8 mouse cellular contexts compared by ENCODE assay signal in genomic region chr11:103051249-103051691, GRCm38 (mm10). TPM values are rescaled to one million over a fixed set of nuclear protein-coding genes. Genes with fewer than 3 reads are reported as not detected.
DNase-seq lines count a peak whose midpoint lies in the region; ATAC-seq and TF ChIP-seq lines count a peak whose summit lies in the region.
"Had no signal": no experiment of that assay in that cellular context is flagged by ENCODE, and none has a peak within 500 bp of the region (broad histone marks: within the 10 kb centered on the region; RNA-seq: fewer than 3 reads in every experiment).

No protein-coding gene starts in this region.

- DNase-seq in 3T3-L1 (ENCODE audit: low read depth, low spot score) (peak; percentile 99), CH12.LX (ENCODE audit: extremely low read depth) (peak; percentile 88)
- peak; percentile 85 to 91 for DNase-seq in heart, postnatal 10 days

- H3K27ac ChIP-seq in CH12.LX (ENCODE audit: insufficient read depth, low read depth): peak overlapping the region; percentile 75
- peak overlapping the region; percentile 2 for H3K27ac ChIP-seq in cortical plate, adult 2 months (ENCODE audit: insufficient read depth, low read length)
- no peak overlapping the region for H3K27ac ChIP-seq in forebrain, embryonic 15.5 days (replicated peaks)
- H3K27ac ChIP-seq in midbrain, embryonic 15.5 days: no peak overlapping the region
- H3K27ac ChIP-seq: limb, embryonic 13.5 days had no signal

- in situ Hi-C loops in CH12.LX (cut with MboI; ENCODE audit: low pct_ligation_motif_present, low pct_unique_long_range_greater_than_20kb, low sequenced_read_pairs): no loop called here

- peaks cover 10 to 48% of the 10 kb centered on the region in 2 experiments for H3K4me1 ChIP-seq in CH12.LX (ENCODE audit: control insufficient read depth in 1 of 2, insufficient read depth in 2 of 2)
- H3K4me1 ChIP-seq in cortical plate, adult 2 months (ENCODE audit: control insufficient read depth, insufficient read depth, low read length): no peaks in the 10 kb centered on the region
- H3K4me1 ChIP-seq in forebrain, embryonic 15.5 days: no peaks in the 10 kb centered on the region
- H3K4me1 ChIP-seq in midbrain, embryonic 15.5 days: no peaks in the 10 kb centered on the region
- H3K4me1 ChIP-seq: limb, embryonic 13.5 days had no signal

- no peak for TF ChIP-seq CTCF in CH12.LX (conservative IDR thresholded peaks at IDR 0.05 in 1 of 2, IDR thresholded peaks at IDR 0.05 in 1 of 2; ENCODE audit: low read depth in 2 of 2, low read length in 2 of 2)
- TF ChIP-seq CTCF in cortical plate, adult 2 months (IDR thresholded peaks at IDR 0.05; ENCODE audit: extremely low read depth, insufficient read depth, low read length): no peak

- no peak overlapping the region for H3K9ac ChIP-seq in CH12.LX (ENCODE audit: insufficient read depth, low read depth)
- no peak overlapping the region for H3K9ac ChIP-seq in forebrain, embryonic 15.5 days (replicated peaks)
- no peak overlapping the region for H3K9ac ChIP-seq in midbrain, embryonic 15.5 days
- H3K9ac ChIP-seq: limb, embryonic 13.5 days had no signal

- peaks cover 67 to 73% of the 10 kb centered on the region in 2 experiments for H3K36me3 ChIP-seq in CH12.LX (replicated peaks in 1 of 2; ENCODE audit: control insufficient read depth in 1 of 2, insufficient read depth in 1 of 2, low read length in 1 of 2)
- H3K36me3 ChIP-seq in forebrain, embryonic 15.5 days: peaks cover 57% of the 10 kb centered on the region
- peaks cover 38% of the 10 kb centered on the region for H3K36me3 ChIP-seq in midbrain, embryonic 15.5 days (replicated peaks)

- TF ChIP-seq POLR2A in CH12.LX (IDR thresholded peaks at IDR 0.05; ENCODE audit: low read depth, low read length): no peak
- TF ChIP-seq POLR2A in cortical plate, adult 2 months (IDR thresholded peaks at IDR 0.05; ENCODE audit: extremely low read depth, insufficient read depth, low read length): no peak

- TF ChIP-seq RAD21 in CH12.LX (IDR thresholded peaks at IDR 0.05; ENCODE audit: low read depth, low read length): no peak; the same call in none of the 2 replicates

- H3K4me2 ChIP-seq in CH12.LX (ENCODE audit: insufficient read depth, low read depth, poor library complexity, severe bottlenecking): no peak overlapping the region
- no peak overlapping the region for H3K4me2 ChIP-seq in forebrain, embryonic 15.5 days (replicated peaks)
- no peak overlapping the region for H3K4me2 ChIP-seq in midbrain, embryonic 15.5 days
- H3K4me2 ChIP-seq: limb, embryonic 13.5 days had no signal

- H3K4me3 ChIP-seq in CH12.LX (replicated peaks in 1 of 3; ENCODE audit: low read depth in 2 of 3, low read length in 2 of 3, poor library complexity in 1 of 3): no peak overlapping the region
- H3K4me3 ChIP-seq in cortical plate, adult 2 months (ENCODE audit: insufficient read depth, low read length): no peak overlapping the region
- H3K4me3 ChIP-seq in forebrain, embryonic 15.5 days: no peak overlapping the region
- no peak overlapping the region for H3K4me3 ChIP-seq in midbrain, embryonic 15.5 days
- H3K4me3 ChIP-seq: limb, embryonic 13.5 days had no signal

- dilution Hi-C loops in CH12.LX (cut with MboI; ENCODE audit: extremely low pct_ligation_motif_present, extremely low pct_unique_long_range_greater_than_20kb, low sequenced_read_pairs): no loop called here

- TF ChIP-seq EP300 in CH12.LX (IDR thresholded peaks at IDR 0.05; ENCODE audit: low read length): peak; percentile 84

- no peaks in the 10 kb centered on the region for H3K9me3 ChIP-seq in CH12.LX (replicated peaks; ENCODE audit: low read length)
- H3K9me3 ChIP-seq in forebrain, embryonic 15.5 days: no peaks in the 10 kb centered on the region
- H3K9me3 ChIP-seq in midbrain, embryonic 15.5 days: no peaks in the 10 kb centered on the region
- H3K9me3 ChIP-seq: limb, embryonic 13.5 days had no signal

- 78% methylated on average over 8 of the region's 8 CpGs for WGBS in forebrain, embryonic 15.5 days
- WGBS in midbrain, embryonic 15.5 days: 88% methylated on average over 8 of the region's 8 CpGs

- peak; percentile 87 for ATAC-seq in megakaryocyte, adult 5-6 weeks (ENCODE audit: poor library complexity, severe bottlenecking)
- ATAC-seq in forebrain, embryonic 15.5 days (replicated peaks): no peak
- ATAC-seq in midbrain, embryonic 15.5 days (replicated peaks): no peak

- H3K27me3 ChIP-seq in CH12.LX (replicated peaks): no peaks in the 10 kb centered on the region
- no peaks in the 10 kb centered on the region for H3K27me3 ChIP-seq in forebrain, embryonic 15.5 days
- H3K27me3 ChIP-seq in midbrain, embryonic 15.5 days (replicated peaks): no peaks in the 10 kb centered on the region
- H3K27me3 ChIP-seq: limb, embryonic 13.5 days had no signal

- intact Hi-C loops in heart, postnatal 10 days (cut with DNase I): loop anchor here (2.0 kb wide), 1 partner anchor 52 kb away; no protein-coding TSS in a partner anchor

- no peaks in the 10 kb centered on the region; the same call in 1 of the 2 replicates for H3K79me2 ChIP-seq in CH12.LX (replicated peaks; ENCODE audit: control insufficient read depth, extremely low read depth, insufficient read depth, poor library complexity, severe bottlenecking)

TF ChIP-seq in CH12.LX, 34 proteins besides CTCF, POLR2A, EP300 and RAD21 (continues in another document):
- TF ChIP-seq UBTF (IDR thresholded peaks at IDR 0.05; ENCODE audit: low read depth, low read length) (peak; percentile 57; the same call in 1 of the 2 replicates), MAX (IDR thresholded peaks at IDR 0.05; ENCODE audit: low read length) (peak; percentile 27; the same call in 1 of the 2 replicates), ZNF384 (IDR thresholded peaks at IDR 0.05; ENCODE audit: low read depth, low read length) (peak; percentile 76), MAZ (IDR thresholded peaks at IDR 0.05; ENCODE audit: low read depth, low read length) (peak; percentile 58; the same call in 1 of the 2 replicates), RCOR1 (conservative IDR thresholded peaks at IDR 0.05; ENCODE audit: low read depth, low read length) (peak; percentile 74; the same call in 1 of the 2 replicates), USF1 (IDR thresholded peaks at IDR 0.05; ENCODE audit: low read depth, low read length) (no peak), BHLHE40 (IDR thresholded peaks at IDR 0.05; ENCODE audit: low read depth, low read length) (peak; percentile 54; the same call in 1 of the 2 replicates), JUND (conservative IDR thresholded peaks at IDR 0.05; ENCODE audit: low read depth, low read length) (no peak), MEF2A (IDR thresholded peaks at IDR 0.05; ENCODE audit: borderline replicate concordance, low read depth, low read length) (peak; percentile 50; the same call in 1 of the 2 replicates), IRF4 (IDR thresholded peaks at IDR 0.05; ENCODE audit: low read depth, low read length) (peak; percentile 89), NRF1 (IDR thresholded peaks at IDR 0.05; ENCODE audit: low read depth, low read length) (0 out of 2 replicates have a peak, but pooled peaks have one; percentile 10), SMC3 (IDR thresholded peaks at IDR 0.05; ENCODE audit: low read depth, low read length) (no peak; the same call in 1 of the 2 replicates), ETS1 (conservative IDR thresholded peaks at IDR 0.05; ENCODE audit: low read depth, low read length) (peak; percentile 63), ZMIZ1 (IDR thresholded peaks at IDR 0.05; ENCODE audit: low read depth, low read length) (no peak; the same call in 1 of the 2 replicates)

RNA-seq across cellular contexts. Expression of gene Dcakd, which starts 23.1 kb away (rescaled TPM):
- total RNA-seq in CH12.LX (2012; rRNA removed) (22.4 and 24.0 TPM in 2 replicates), CH12.LX (2014; rRNA removed) (7.8 and 8.8 TPM in 2 replicates)
- polyA plus RNA-seq in CH12.LX (2012; ENCODE audit: insufficient read length, low read depth): 74.1 and 89.0 TPM in 2 replicates
- polyA plus RNA-seq in cortical plate, adult 2 months (2012; rRNA removed): 57.4 and 59.6 TPM in 2 replicates
- total RNA-seq in heart, postnatal 10 days (2021): 10 to 100 TPM; 62.5 to 70.5 TPM
- 20.5 and 20.7 TPM in 2 replicates for total RNA-seq in megakaryocyte, adult 5-6 weeks (2015)
- 6.8 and 9.3 TPM in 2 replicates for total RNA-seq in megakaryocyte, adult 5-6 weeks (2017)
- polyA plus RNA-seq in forebrain, embryonic 15.5 days (2015; fragmentation: Nextera tagmentation; extraction: Ambion mirVana): 152 and 168 TPM in 2 replicates
- 182 and 184 TPM in 2 replicates for polyA plus RNA-seq in midbrain, embryonic 15.5 days (2015; fragmentation: Nextera tagmentation; extraction: Ambion mirVana)

RNA-seq across cellular contexts. Expression of gene Nmt1, which starts 23.3 kb away (rescaled TPM):
- total RNA-seq in CH12.LX (2012; rRNA removed) (84.5 and 93.2 TPM in 2 replicates), CH12.LX (2014; rRNA removed) (108 and 115 TPM in 2 replicates)
- polyA plus RNA-seq in CH12.LX (2012; ENCODE audit: insufficient read length, low read depth): 205 and 208 TPM in 2 replicates
- polyA plus RNA-seq in cortical plate, adult 2 months (2012; rRNA removed): 74.3 and 77.1 TPM in 2 replicates
- total RNA-seq in heart, postnatal 10 days (2021): 10 to 100 TPM; 61.4 to 63.2 TPM
- total RNA-seq in megakaryocyte, adult 5-6 weeks (2015): 41.5 and 41.7 TPM in 2 replicates
- 35.0 and 40.9 TPM in 2 replicates for total RNA-seq in megakaryocyte, adult 5-6 weeks (2017)
- polyA plus RNA-seq in forebrain, embryonic 15.5 days (2015; fragmentation: Nextera tagmentation; extraction: Ambion mirVana): 41.0 and 43.9 TPM in 2 replicates
- polyA plus RNA-seq in midbrain, embryonic 15.5 days (2015; fragmentation: Nextera tagmentation; extraction: Ambion mirVana): 26.8 and 35.5 TPM in 2 replicates

RNA-seq across cellular contexts. Expression of gene Plcd3, which starts 50.2 kb away (rescaled TPM):
- total RNA-seq in CH12.LX (2012; rRNA removed) (24.3 and 27.4 TPM in 2 replicates), CH12.LX (2014; rRNA removed) (6.3 and 7.1 TPM in 2 replicates)
- 9.7 and 11.3 TPM in 2 replicates for polyA plus RNA-seq in CH12.LX (2012; ENCODE audit: insufficient read length, low read depth)
- polyA plus RNA-seq in cortical plate, adult 2 months (2012; rRNA removed): 17.1 and 21.1 TPM in 2 replicates
- 10 to 100 TPM; 26.7 to 27.7 TPM for total RNA-seq in heart, postnatal 10 days (2021)
- not detected in 2 replicates for total RNA-seq in megakaryocyte, adult 5-6 weeks (2015)
- total RNA-seq in megakaryocyte, adult 5-6 weeks (2017): not detected in 2 replicates
- polyA plus RNA-seq in forebrain, embryonic 15.5 days (2015; fragmentation: Nextera tagmentation; extraction: Ambion mirVana): 1.9 and 2.3 TPM in 2 replicates
- 3.0 and 3.8 TPM in 2 replicates for polyA plus RNA-seq in midbrain, embryonic 15.5 days (2015; fragmentation: Nextera tagmentation; extraction: Ambion mirVana)

RNA-seq across cellular contexts. Expression of gene Acbd4, which starts 50.2 kb away (rescaled TPM):
- 60.9 and 62.6 TPM in 2 replicates for total RNA-seq in CH12.LX (2012; rRNA removed)
- 50.2 and 51.4 TPM in 2 replicates for total RNA-seq in CH12.LX (2014; rRNA removed)
- polyA plus RNA-seq in CH12.LX (2012; ENCODE audit: insufficient read length, low read depth): 68.4 and 75.1 TPM in 2 replicates
- polyA plus RNA-seq in cortical plate, adult 2 months (2012; rRNA removed): 40.7 and 46.3 TPM in 2 replicates
- 10 to 100 TPM; 35.5 to 37.4 TPM for total RNA-seq in heart, postnatal 10 days (2021)
- 3.2 and 6.2 TPM in 2 replicates for total RNA-seq in megakaryocyte, adult 5-6 weeks (2015)
- 9.3 and 9.4 TPM in 2 replicates for total RNA-seq in megakaryocyte, adult 5-6 weeks (2017)
- 14.6 and 14.8 TPM in 2 replicates for polyA plus RNA-seq in forebrain, embryonic 15.5 days (2015; fragmentation: Nextera tagmentation; extraction: Ambion mirVana)
- polyA plus RNA-seq in midbrain, embryonic 15.5 days (2015; fragmentation: Nextera tagmentation; extraction: Ambion mirVana): 9.7 and 11.1 TPM in 2 replicates

Comparison
In these comparisons a context has a peak if more than half of its experiments do, and no peak if none do; other contexts are left out.
1. H3K27ac ChIP-seq: peak in CH12.LX (single experiment) and cortical plate, adult 2 months (single experiment); none in forebrain, embryonic 15.5 days (single experiment) and midbrain, embryonic 15.5 days (single experiment).
2. Peak in every context shown above with its lines, with median percentiles within 50 percentile points of each other: DNase-seq.